Mouse (Mus musculus): ENCODE measurements around the gene Dpt. TPM values are rescaled to one million over a fixed set of nuclear protein-coding genes. Genes with fewer than 3 reads are reported as not detected.

The Dpt gene
- polyA plus RNA-seq, 1 experiment from 2014 or later, result 0.25 TPM

- no peak overlapping the region for H3K4me3 ChIP-seq
- H3K9ac ChIP-seq, result no peak overlapping the region
- no peaks in the 10 kb centered on the region for H3K9me3 ChIP-seq
- H3K36me3 ChIP-seq, result no peaks in the 10 kb centered on the region
- no peaks in the 10 kb centered on the region for H3K4me1 ChIP-seq (replicated peaks)
- no peak for ATAC-seq (ENCODE audit: low FRiP score)
- WGBS, result 57% methylated on average over 7 of the region's 7 CpGs
- no peak overlapping the region for H3K27ac ChIP-seq
- H3K27me3 ChIP-seq, result no peaks in the 10 kb centered on the region
- H3K4me2 ChIP-seq, result no peak overlapping the region
These were observed 74.2 kb downstream of the Dpt start for GRCm38 (mm10) chr1:164870694-164871093.

Other genes with a start within 250 kb of the Dpt start
- gene Xcl1, start 138.9 kb downstream of the Dpt start, polyA plus RNA-seq (2015; fragmentation: Nextera tagmentation; extraction: Ambion mirVana), result not detected in 2 replicates